Mouse (Mus musculus) forebrain, embryonic 13.5 days (tissue): ENCODE results near the gene Ncln. TPM values are rescaled to one million over a fixed set of nuclear protein-coding genes. Genes with fewer than 3 reads are reported as not detected.
"Not testable (repeated sequence)": the region's sequence is repeated elsewhere in the genome, so short reads cannot be mapped to it uniquely, and the experiment has no call there.

Experiments used
- ATAC-seq: fragments of 200-750 bp; cut with Nextera tagmentation; 2 replicates; pipeline ENCODE4 v1.8.0; 2017
- H3K27ac ChIP-seq: fragments of 300-500 bp; sonication (generic); 2 replicates; pipeline ENCODE4 v1.5.1; 2015; ENCODE audit warnings: inconsistent platforms, mild to moderate bottlenecking, moderate library complexity
- H3K27me3 ChIP-seq: fragments of 300-500 bp; sonication (generic); 2 replicates; pipeline ENCODE4 v1.6.1; 2015; ENCODE audit warnings: mild to moderate bottlenecking, inconsistent platforms
- H3K36me3 ChIP-seq: fragments of 300-500 bp; sonication (generic); 2 replicates; pipeline ENCODE4 v1.6.1; 2015; ENCODE audit warnings: mild to moderate bottlenecking, inconsistent platforms; ENCODE audit not compliant: poor library complexity, severe bottlenecking
- H3K4me1 ChIP-seq: fragments of 300-500 bp; sonication (generic); 2 replicates; pipeline ENCODE4 v1.6.1; 2015; ENCODE audit warnings: inconsistent platforms
- H3K4me2 ChIP-seq: fragments of 300-500 bp; sonication (generic); 2 replicates; pipeline ENCODE4 v1.6.1; 2015; ENCODE audit warnings: inconsistent platforms, mild to moderate bottlenecking, moderate library complexity
- H3K4me3 ChIP-seq: fragments of 300-500 bp; sonication (generic); 2 replicates; pipeline ENCODE4 v1.5.1; 2015; ENCODE audit warnings: mild to moderate bottlenecking, inconsistent platforms
- H3K9ac ChIP-seq: fragments of 300-500 bp; sonication (generic); 2 replicates; pipeline ENCODE4 v1.6.1; 2015; ENCODE audit warnings: mild to moderate bottlenecking, inconsistent platforms
- H3K9me3 ChIP-seq: fragments of 300-500 bp; sonication (generic); replicated peaks from 2 replicates; pipeline ENCODE4 v1.6.1; 2016; ENCODE audit warnings: inconsistent platforms
- WGBS: fragments of 180-500 bp; shearing (Covaris S2); methylation state at CpG from one replicate; pipeline ENCODE4 v1.1.7; 2015; 5-methylcytosine and 5-hydroxymethylcytosine counted together
- polyA plus RNA-seq: library from polyadenylated mRNA; unstranded; fragments of >200 nt; fragmentation: Nextera tagmentation; extraction: Ambion mirVana; gene quantifications from 2 replicates; pipeline ENCODE4 v1.2.1, GENCODE M21; 2015

The Ncln gene
- polyA plus RNA-seq, 1 experiment from 2014 or later = 56.8 TPM

DNA sequence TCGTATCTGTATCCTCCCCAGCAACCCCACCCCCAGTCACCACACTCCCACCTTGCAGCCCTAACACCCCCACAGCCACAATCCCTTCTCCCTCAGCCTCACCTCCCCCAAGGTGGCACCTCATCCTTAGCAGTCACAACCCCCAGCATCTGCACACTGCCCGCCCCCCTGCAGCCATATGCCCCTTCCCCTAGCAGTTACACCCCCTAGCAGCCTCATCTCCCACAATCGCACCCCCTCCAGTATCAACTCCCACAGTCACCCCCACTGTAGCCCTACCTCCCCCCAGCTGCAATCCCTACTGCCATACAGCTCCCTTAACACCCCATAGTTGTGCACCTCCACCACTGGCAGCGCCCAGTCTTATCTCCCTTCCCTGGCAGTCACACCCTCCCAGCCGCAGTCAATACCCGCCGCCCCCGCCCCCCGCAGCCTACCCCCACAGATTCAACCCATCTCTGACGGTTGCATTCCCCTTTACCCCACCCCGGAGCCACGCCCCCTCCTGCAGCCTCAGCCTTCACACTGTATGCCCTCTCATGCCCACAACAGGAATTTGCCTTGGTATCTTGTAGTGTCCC lies 39.1 kb downstream of the Ncln start:
- Histone ChIP-seq H3K9me3 (no peaks in the 10 kb centered on the region), H3K9ac (no peak overlapping the region), H3K27me3 (peaks cover 95% of the 10 kb centered on the region), H3K4me2 (no peak overlapping the region), H3K36me3 (no peaks in the 10 kb centered on the region; the same call in 1 of the 2 replicates), H3K27ac (no peak overlapping the region), H3K4me3 (no peak overlapping the region), H3K4me1 (no peaks in the 10 kb centered on the region)
- no peak for ATAC-seq
- 62% methylated on average over 12 of the region's 12 CpGs for WGBS

DNA sequence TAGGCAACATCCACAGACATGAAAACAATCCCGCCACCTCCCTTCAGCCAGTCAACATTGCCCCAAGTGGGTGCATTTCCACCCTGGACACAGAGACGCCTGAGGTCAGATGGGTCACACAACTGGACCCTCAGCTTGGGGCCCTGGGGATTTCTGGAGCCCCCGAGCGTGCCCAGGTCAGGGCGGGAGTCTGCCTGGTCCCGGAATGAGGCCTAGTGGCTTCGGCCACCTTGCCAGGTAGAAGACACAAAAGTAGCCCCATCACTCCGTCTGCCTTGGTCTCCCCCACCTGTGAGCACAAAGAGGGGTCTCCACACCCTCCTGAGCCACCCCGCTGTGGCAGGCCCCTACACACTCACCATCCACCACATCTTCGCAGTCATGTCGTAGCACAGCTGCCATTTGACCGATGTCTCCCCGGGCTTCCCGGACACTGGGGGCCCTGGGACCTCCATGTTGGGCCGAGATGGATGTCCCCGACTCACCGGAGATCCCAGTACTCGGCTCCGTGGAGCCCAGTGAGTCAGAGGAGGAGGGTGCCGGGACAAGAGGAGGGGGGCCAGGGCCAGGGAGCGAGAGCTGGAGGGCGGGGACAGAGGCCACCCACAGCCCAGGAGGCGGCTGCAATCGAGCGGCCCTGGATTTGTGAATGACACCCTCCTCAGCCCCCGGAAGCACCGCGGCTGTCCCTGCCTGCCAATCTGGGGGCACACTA lies 40.9 kb downstream of the Ncln start, which contains the start of gene Nfic:
Gene Nfic, minus strand, starts transcription at position 455 of the 715 bp plus-strand sequence.
- Histone ChIP-seq H3K27ac (no peak within 1 kb of the TSS), H3K4me2 (no peak within 1 kb of the TSS), H3K4me3 (no peak within 1 kb of the TSS), H3K9me3 (no peaks in the 10 kb centered on the region), H3K4me1 (no peaks in the 10 kb centered on the region), H3K27me3 (peaks cover 95% of the 10 kb centered on the region), H3K36me3 (no peaks in the 10 kb centered on the region; the same call in 1 of the 2 replicates), H3K9ac (no peak within 1 kb of the TSS)
- no peak for ATAC-seq
- WGBS = 64% methylated on average over 28 of the region's 28 CpGs

DNA sequence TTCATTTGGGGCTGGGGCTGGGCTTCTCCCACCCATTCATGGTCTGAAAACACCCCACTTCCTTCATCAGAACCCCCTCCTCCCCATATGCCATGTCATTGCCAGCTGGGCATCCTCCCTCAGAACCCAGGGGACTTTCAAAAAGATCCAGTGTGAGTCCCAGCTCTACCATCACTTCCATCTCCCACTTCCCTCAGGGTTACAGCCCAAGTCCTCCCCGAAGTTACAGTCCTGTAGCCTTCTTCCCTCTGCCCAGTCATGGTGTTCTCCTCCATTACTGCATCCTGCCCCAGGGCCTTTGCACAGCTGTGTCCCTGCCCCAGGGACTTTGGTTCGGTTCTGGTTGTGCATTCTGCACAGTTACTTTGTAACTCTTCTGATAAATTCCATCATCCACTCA lies 42.1 kb downstream of the Ncln start:
- no peak overlapping the region for H3K9ac ChIP-seq
- 74% methylated on average over 2 of the region's 2 CpGs for WGBS
- H3K4me2 ChIP-seq = no peak overlapping the region
- no peak for ATAC-seq
- H3K27ac ChIP-seq = no peak overlapping the region
- no peak overlapping the region for H3K4me3 ChIP-seq
- no peaks in the 10 kb centered on the region for H3K9me3 ChIP-seq
- H3K36me3 ChIP-seq = no peaks in the 10 kb centered on the region
- peaks cover 92% of the 10 kb centered on the region for H3K27me3 ChIP-seq
- H3K4me1 ChIP-seq = no peaks in the 10 kb centered on the region

GRCm38 (mm10) chr10:81452947-81453288 lies 43.3 kb downstream of the Ncln start:
- no peaks in the 10 kb centered on the region for H3K4me1 ChIP-seq
- no peak for ATAC-seq
- 3% methylated on average over 14 of the region's 14 CpGs for WGBS
- no peaks in the 10 kb centered on the region for H3K36me3 ChIP-seq
- no peak overlapping the region for H3K4me3 ChIP-seq
- H3K9ac ChIP-seq = no peak overlapping the region
- H3K27ac ChIP-seq = no peak overlapping the region
- H3K4me2 ChIP-seq = no peak overlapping the region
- H3K9me3 ChIP-seq = no peaks in the 10 kb centered on the region
- peaks cover 87% of the 10 kb centered on the region for H3K27me3 ChIP-seq

DNA sequence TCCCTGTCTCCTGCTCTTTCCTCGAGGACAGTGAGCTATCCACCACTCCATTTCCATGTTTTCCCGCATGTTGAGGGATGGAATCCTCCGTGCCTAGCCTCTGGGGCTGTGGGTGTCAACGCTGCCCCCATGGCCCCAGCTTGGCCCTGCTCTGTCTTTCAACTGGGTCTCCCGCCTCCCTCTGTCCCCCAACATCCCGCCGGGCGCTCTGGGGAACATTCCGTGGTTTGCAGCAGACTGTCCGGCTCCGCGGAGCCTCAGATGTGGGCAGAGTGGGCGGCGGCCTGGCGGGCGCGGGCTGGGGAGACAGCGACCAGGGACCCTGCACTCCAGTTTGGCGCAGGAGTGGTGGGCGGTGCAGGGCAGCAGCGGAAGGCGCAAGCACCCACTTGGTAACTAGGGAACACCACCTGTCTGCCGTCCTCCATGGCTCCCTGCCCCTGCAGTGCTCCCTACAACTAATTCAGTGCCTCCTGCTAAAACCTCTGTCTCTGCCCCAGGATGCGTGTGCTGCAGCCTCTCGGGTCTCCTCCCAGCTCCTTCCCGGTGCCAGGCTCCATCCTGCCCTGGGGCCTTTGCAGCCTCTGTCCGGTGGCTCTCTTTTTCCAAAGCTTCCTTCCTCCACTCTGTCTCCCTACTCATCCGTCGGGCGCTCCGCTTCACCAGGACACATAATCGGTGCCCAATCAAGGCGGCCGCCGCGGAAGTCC lies 43.8 kb downstream of the Ncln start:
- ATAC-seq = no peak
- Histone ChIP-seq H3K27ac (no peak overlapping the region), H3K9ac (0 out of 2 replicates have a peak overlapping the region, but pooled peaks have one; percentile 1), H3K27me3 (peaks cover 82% of the 10 kb centered on the region), H3K36me3 (no peaks in the 10 kb centered on the region), H3K4me3 (0 out of 2 replicates have a peak overlapping the region, but pooled peaks have one; percentile 2), H3K9me3 (no peaks in the 10 kb centered on the region), H3K4me2 (no peak overlapping the region), H3K4me1 (no peaks in the 10 kb centered on the region)
- WGBS = 9% methylated on average over 36 of the region's 36 CpGs

- 71% methylated on average over 6 of the region's 6 CpGs for WGBS
- H3K9ac ChIP-seq = no peak overlapping the region
Measured at GRCm38 (mm10) chr10:81451365-81451745, 44.8 kb downstream of the Ncln start.

GRCm38 (mm10) chr10:81450641-81451364 lies 45.4 kb downstream of the Ncln start:
- Histone ChIP-seq H3K4me2 (no peak overlapping the region), H3K9ac (no peak overlapping the region), H3K9me3 (no peaks in the 10 kb centered on the region), H3K4me3 (no peak overlapping the region), H3K27me3 (peaks cover 70% of the 10 kb centered on the region), H3K36me3 (no peaks in the 10 kb centered on the region), H3K4me1 (no peaks in the 10 kb centered on the region), H3K27ac (no peak overlapping the region)
- WGBS = 67% methylated on average over 9 of the region's 9 CpGs
- no peak for ATAC-seq

More at GRCm38 (mm10) chr10:81451365-81451745, 44.8 kb downstream of the Ncln start:
- no peaks in the 10 kb centered on the region for H3K9me3 ChIP-seq
- no peak overlapping the region for H3K27ac ChIP-seq
- no peak for ATAC-seq
- H3K4me2 ChIP-seq = no peak overlapping the region
- no peaks in the 10 kb centered on the region for H3K4me1 ChIP-seq
- H3K4me3 ChIP-seq = no peak overlapping the region
- H3K36me3 ChIP-seq = no peaks in the 10 kb centered on the region
- peaks cover 74% of the 10 kb centered on the region for H3K27me3 ChIP-seq

GRCm38 (mm10) chr10:81450140-81450539 lies 46.1 kb downstream of the Ncln start:
- 2% methylated on average over 7 of the region's 7 CpGs for WGBS
- Histone ChIP-seq H3K9ac (no peak overlapping the region), H3K27me3 (peaks cover 64% of the 10 kb centered on the region), H3K36me3 (no peaks in the 10 kb centered on the region), H3K4me3 (no peak overlapping the region), H3K4me1 (no peaks in the 10 kb centered on the region), H3K4me2 (no peak overlapping the region), H3K27ac (no peak overlapping the region), H3K9me3 (no peaks in the 10 kb centered on the region)
- peak; percentile 61 for ATAC-seq

DNA sequence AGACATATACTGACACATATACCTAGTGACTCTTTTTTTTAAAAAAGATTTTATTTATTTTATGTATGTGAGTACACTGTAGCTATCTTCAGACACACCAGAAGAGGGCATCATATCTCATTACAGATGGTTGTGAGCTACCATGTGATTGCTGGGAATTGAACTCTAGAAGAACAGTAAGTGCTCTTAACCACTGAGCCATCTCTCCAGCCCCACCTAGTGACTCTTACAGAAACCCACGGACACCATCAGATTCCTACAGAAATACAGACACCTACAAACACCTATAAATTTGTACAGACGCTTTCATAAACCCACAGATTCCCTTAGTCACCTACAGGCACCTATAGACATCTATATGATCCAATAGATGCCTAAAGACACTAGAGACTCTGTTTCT lies 50.7 kb downstream of the Ncln start:
- not testable (repeated sequence) for H3K4me1 ChIP-seq, ATAC-seq, H3K36me3 ChIP-seq, H3K9ac ChIP-seq, H3K9me3 ChIP-seq, H3K4me3 ChIP-seq, H3K27ac ChIP-seq, H3K4me2 ChIP-seq
- peaks cover 17% of the 10 kb centered on the region for H3K27me3 ChIP-seq
- 38% methylated on average over 2 of the region's 2 CpGs for WGBS

DNA sequence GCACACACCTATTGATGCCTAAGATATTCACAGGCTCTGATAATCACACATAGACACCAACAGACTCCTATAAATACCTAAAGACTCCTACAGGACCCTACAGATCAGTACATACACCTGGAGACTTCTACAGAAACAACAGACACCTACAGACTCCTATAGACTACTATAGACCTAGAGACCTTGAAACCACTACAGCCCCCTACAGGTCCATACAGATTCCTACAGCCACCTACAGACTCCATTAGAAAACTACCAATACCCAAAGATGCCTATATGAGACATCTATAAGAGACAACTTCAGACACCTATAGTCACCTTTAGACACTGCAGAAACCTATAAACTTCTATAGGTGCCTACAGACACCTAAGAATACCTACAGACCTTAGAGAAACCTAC lies 55.2 kb downstream of the Ncln start:
- no peaks in the 10 kb centered on the region for H3K36me3 ChIP-seq
- no peak overlapping the region for H3K4me3 ChIP-seq
- no peak overlapping the region for H3K9ac ChIP-seq
- H3K9me3 ChIP-seq = no peaks in the 10 kb centered on the region
- H3K27me3 ChIP-seq = peaks cover 4% of the 10 kb centered on the region; the same call in 1 of the 2 replicates
- H3K27ac ChIP-seq = no peak overlapping the region
- peaks cover under 1% of the 10 kb centered on the region; the same call in 1 of the 2 replicates for H3K4me1 ChIP-seq
- no peak overlapping the region for H3K4me2 ChIP-seq
- no peak for ATAC-seq
